8 mouse cellular contexts compared by ENCODE assay signal in genomic region chr7:83813993-83814392, GRCm38 (mm10). TPM values are rescaled to one million over a fixed set of nuclear protein-coding genes. Genes with fewer than 3 reads are reported as not detected.
DNase-seq lines count a peak whose midpoint lies in the region; ATAC-seq and TF ChIP-seq lines count a peak whose summit lies in the region.

No protein-coding gene starts in this region.

- H3K4me3 ChIP-seq in lung, postnatal 0 days (ENCODE audit: low read depth, low read length), result no peak overlapping the region
- H3K4me3 ChIP-seq in stomach, postnatal 0 days (ENCODE audit: low read depth, low read length), result no peak overlapping the region

- ATAC-seq in lung, postnatal 0 days, result peak; percentile 49
- 0 out of 2 replicates have a peak, but pooled peaks have one; percentile 27 for ATAC-seq in stomach, postnatal 0 days (ENCODE audit: low FRiP score, low TSS enrichment)

- peaks cover 13% of the 10 kb centered on the region for H3K4me1 ChIP-seq in lung, postnatal 0 days (ENCODE audit: insufficient read depth, low read depth, low read length)
- H3K4me1 ChIP-seq in stomach, postnatal 0 days (replicated peaks; ENCODE audit: control insufficient read depth, insufficient read depth), result peaks cover 7% of the 10 kb centered on the region

- TF ChIP-seq EP300 in lung, postnatal 0 days (IDR thresholded peaks at IDR 0.05), result peak; percentile 57; the same call in 1 of the 2 replicates
- TF ChIP-seq EP300 in stomach, postnatal 0 days (optimal IDR thresholded peaks at IDR 0.05), result no peak

- no peaks in the 10 kb centered on the region for H3K27me3 ChIP-seq in lung, postnatal 0 days (replicated peaks; ENCODE audit: insufficient read depth, low read length)
- H3K27me3 ChIP-seq in stomach, postnatal 0 days (ENCODE audit: control insufficient read depth, insufficient read depth, low read length), result no peaks in the 10 kb centered on the region

- H3K4me2 ChIP-seq in lung, postnatal 0 days (replicated peaks; ENCODE audit: low read depth, low read length), result no peak overlapping the region
- H3K4me2 ChIP-seq in stomach, postnatal 0 days (replicated peaks; ENCODE audit: low read depth), result no peak overlapping the region

- H3K9me3 ChIP-seq in lung, postnatal 0 days (ENCODE audit: low read length), result no peaks in the 10 kb centered on the region
- no peaks in the 10 kb centered on the region for H3K9me3 ChIP-seq in stomach, postnatal 0 days (ENCODE audit: control insufficient read depth, low read length)

- H3K27ac ChIP-seq in lung, postnatal 0 days (ENCODE audit: low read length), result peak overlapping the region; percentile 86
- H3K27ac ChIP-seq in stomach, postnatal 0 days (replicated peaks), result peak overlapping the region; percentile 70

- 4% methylated on average over 4 of the region's 4 CpGs for WGBS in lung, postnatal 0 days
- 30% methylated on average over 4 of the region's 4 CpGs for WGBS in stomach, postnatal 0 days

- no peaks in the 10 kb centered on the region for H3K36me3 ChIP-seq in lung, postnatal 0 days (ENCODE audit: insufficient read depth, low read length)
- H3K36me3 ChIP-seq in stomach, postnatal 0 days (ENCODE audit: control insufficient read depth, insufficient read depth, low read length), result no peaks in the 10 kb centered on the region

- H3K9ac ChIP-seq in lung, postnatal 0 days (replicated peaks; ENCODE audit: low read depth), result no peak overlapping the region
- peak overlapping the region; percentile 9; the same call in 1 of the 2 replicates for H3K9ac ChIP-seq in stomach, postnatal 0 days (ENCODE audit: low read length)

- no peak for TF ChIP-seq CTCF in lung, postnatal 0 days (IDR thresholded peaks at IDR 0.05)
- no peak for TF ChIP-seq CTCF in stomach, postnatal 0 days (IDR thresholded peaks at IDR 0.05; ENCODE audit: low read depth)

- DNase-seq in layer of hippocampus, adult 11-12 months (ENCODE audit: low spot score), result peak; percentile 41
- DNase-seq in layer of hippocampus, postnatal 10 days (ENCODE audit: low spot score in 2 of 2), result no peak
- peak; percentile 88 for DNase-seq in embryo, embryonic 10.5 days (ENCODE audit: low spot score)
- peak; percentile 54 to 65 for DNase-seq in heart, adult 9 months (ENCODE audit: low spot score in 2 of 2)
- DNase-seq in kidney, adult 9 months, result peak; percentile 37
- peak; percentile 85 for DNase-seq in lung, postnatal 0 days (ENCODE audit: low spot score)
- DNase-seq in stomach, postnatal 0 days (ENCODE audit: low spot score), result no peak
- no peak for DNase-seq in right cerebral cortex, postnatal 4 days

RNA-seq across cellular contexts. Expression of gene Cfap161, which starts 19.3 kb away (rescaled TPM):
- total RNA-seq in layer of hippocampus, postnatal 10 days (2021), result 1 to 10 TPM; 1.0 to 1.8 TPM
- 6.8 and 10.4 TPM in 2 replicates for polyA plus RNA-seq in lung, postnatal 0 days (2015; fragmentation: Nextera tagmentation; extraction: Ambion mirVana)
- 0.05 and 0.13 TPM in 2 replicates for polyA plus RNA-seq in stomach, postnatal 0 days (2015; fragmentation: Nextera tagmentation; extraction: Ambion mirVana)

Comparison
In these comparisons a context has a peak if more than half of its experiments do, and no peak if none do; other contexts are left out.
1. DNase-seq: peak in layer of hippocampus, adult 11-12 months (single experiment), embryo, embryonic 10.5 days (single experiment), heart, adult 9 months (2 of 2), kidney, adult 9 months (single experiment) and lung, postnatal 0 days (single experiment); none in layer of hippocampus, postnatal 10 days (0 of 2), stomach, postnatal 0 days (single experiment) and right cerebral cortex, postnatal 4 days (single experiment).